Mouse (Mus musculus): ENCODE results near the gene Hectd4.

DNA sequence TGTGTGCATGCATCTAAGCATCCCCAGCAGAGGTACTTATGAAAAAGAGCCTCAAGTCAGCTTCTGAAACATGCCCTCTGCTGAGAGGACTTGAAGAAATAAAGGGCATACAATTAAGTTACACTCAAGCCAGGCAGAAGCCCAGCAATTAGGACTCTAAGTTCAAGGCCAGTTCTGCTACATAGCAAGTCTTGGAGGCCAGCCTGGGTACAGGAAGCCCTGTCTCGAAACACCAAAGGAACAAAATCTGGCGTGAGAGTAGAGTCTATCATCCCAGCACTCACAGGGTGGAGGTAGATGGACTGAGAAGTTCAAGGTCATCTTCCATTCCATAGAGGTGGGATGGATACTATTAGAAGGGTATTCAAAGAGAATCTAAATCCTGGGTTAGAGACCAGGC, 35.6 kb upstream of the Hectd4 start:
- TF ChIP-seq CTCF (IDR thresholded peaks at IDR 0.05; ENCODE audit: borderline replicate concordance, control insufficient read depth, extremely low read depth, insufficient read depth, low read length, poor library complexity) (no peak), POLR2A (IDR thresholded peaks at IDR 0.05; ENCODE audit: control insufficient read depth, extremely low read depth, insufficient read depth, low read length, poor library complexity) (no peak)

Measured in thymus, adult 2 months (tissue).